Mouse (Mus musculus) small intestine, adult 2 months (tissue): ENCODE measurements around the gene Pef1. TPM values are rescaled to one million over a fixed set of nuclear protein-coding genes. Genes with fewer than 3 reads are reported as not detected.

ENCODE experiments used
- H3K27ac ChIP-seq: fragments of 200-500 bp; 2 replicates; pipeline ENCODE4 v1.5.1; 2012; ENCODE audit warnings: low read depth, low read length, control low read depth, inconsistent platforms; ENCODE audit not compliant: insufficient read depth
- H3K27me3 ChIP-seq: fragments of 200-500 bp; 2 replicates; pipeline ENCODE4 v1.6.1; 2012; ENCODE audit warnings: mild to moderate bottlenecking, moderate library complexity, low read length, inconsistent platforms; ENCODE audit not compliant: control insufficient read depth, insufficient read depth
- H3K36me3 ChIP-seq: fragments of 200-500 bp; 2 replicates; pipeline ENCODE4 v1.6.1; 2012; ENCODE audit warnings: mild to moderate bottlenecking, low read length, control low read depth, inconsistent platforms; ENCODE audit not compliant: control insufficient read depth, insufficient read depth
- H3K4me1 ChIP-seq: fragments of 200-500 bp; 2 replicates; pipeline ENCODE4 v1.6.1; 2012; ENCODE audit warnings: low read length, inconsistent platforms, mixed read lengths; ENCODE audit not compliant: control insufficient read depth, insufficient read depth, insufficient read length
- H3K4me3 ChIP-seq: fragments of 200-500 bp; 2 replicates; pipeline ENCODE4 v1.5.1; 2012; ENCODE audit warnings: low read depth, mild to moderate bottlenecking, control low read depth, inconsistent platforms, low read length, moderate library complexity
- CTCF ChIP-seq: fragments of 200-500 bp; IDR thresholded peaks from 2 replicates; pipeline ENCODE4 v1.5.1; 2012; ENCODE audit warnings: low read depth, mild to moderate bottlenecking, control low read depth, inconsistent platforms, low read length, moderate library complexity, mixed read lengths; ENCODE audit not compliant: insufficient replicate concordance, insufficient read length; ENCODE audit errors: extremely low read depth
- POLR2A ChIP-seq: fragments of 200-500 bp; IDR thresholded peaks from 2 replicates; pipeline ENCODE4 v1.6.1; 2012; ENCODE audit warnings: low read depth, mild to moderate bottlenecking, control low read depth, inconsistent platforms, low read length, moderate library complexity
- WGBS: fragments of 180-500 bp; shearing (Covaris S2); methylation state at CpG from one replicate; pipeline ENCODE4 v1.1.7; 2018; 5-methylcytosine and 5-hydroxymethylcytosine counted together
- polyA plus RNA-seq: library from polyadenylated mRNA; depleted of rRNA; stranded (reverse); fragments of >200 nt; gene quantifications from 2 replicates; pipeline ENCODE4 v1.2.3, GENCODE M21; 2012; rRNA removed

The Pef1 gene
- polyA plus RNA-seq = 71.6 and 171 TPM in 2 replicates

- TF ChIP-seq CTCF = no peak
- TF ChIP-seq POLR2A = no peak
- Histone ChIP-seq H3K4me1 (peaks cover 32% of the 10 kb centered on the region), H3K27ac (peak within 1 kb of the TSS; percentile 76), H3K27me3 (no peaks in the 10 kb centered on the region), H3K4me3 (no peak within 1 kb of the TSS), H3K36me3 (no peaks in the 10 kb centered on the region)
- 9% methylated on average over 6 of the region's 6 CpGs for WGBS
Measured at GRCm38 (mm10) chr4:130102111-130102651, at the start of gene Pef1. Gene Pef1 (plus strand): TSS chr4:130102558.

GRCm38 (mm10) chr4:130053111-130053510, 49.2 kb upstream of the Pef1 start:
- Histone ChIP-seq H3K27ac (no peak overlapping the region), H3K4me1 (peaks cover 15% of the 10 kb centered on the region), H3K27me3 (no peaks in the 10 kb centered on the region), H3K4me3 (no peak overlapping the region), H3K36me3 (no peaks in the 10 kb centered on the region)
- TF ChIP-seq CTCF (no peak), POLR2A (no peak)
- 75% methylated on average over 9 of the region's 9 CpGs for WGBS

GRCm38 (mm10) chr4:130054727-130055126, 47.6 kb upstream of the Pef1 start:
- H3K27me3 ChIP-seq = no peaks in the 10 kb centered on the region
- 18% methylated on average over 1 of the region's 1 CpGs for WGBS
- no peak overlapping the region for H3K4me3 ChIP-seq
- H3K36me3 ChIP-seq = no peaks in the 10 kb centered on the region
- no peak overlapping the region for H3K27ac ChIP-seq
- TF ChIP-seq CTCF = no peak
- TF ChIP-seq POLR2A = no peak
- peaks cover 15% of the 10 kb centered on the region for H3K4me1 ChIP-seq

- Histone ChIP-seq H3K36me3 (no peaks in the 10 kb centered on the region), H3K27ac (no peak overlapping the region), H3K27me3 (no peaks in the 10 kb centered on the region), H3K4me1 (peaks cover 12% of the 10 kb centered on the region; the same call in 1 of the 2 replicates), H3K4me3 (no peak overlapping the region)
- TF ChIP-seq CTCF = no peak
- TF ChIP-seq POLR2A = no peak
- WGBS = 60% methylated on average over 14 of the region's 14 CpGs
Measured at GRCm38 (mm10) chr4:130055160-130056010, 47.0 kb upstream of the Pef1 start.

- Histone ChIP-seq H3K27ac (no peak overlapping the region), H3K36me3 (no peaks in the 10 kb centered on the region), H3K4me3 (no peak overlapping the region), H3K4me1 (peaks cover 9% of the 10 kb centered on the region; the same call in 1 of the 2 replicates), H3K27me3 (no peaks in the 10 kb centered on the region)
- TF ChIP-seq POLR2A = no peak
- no peak for TF ChIP-seq CTCF
- 62% methylated on average over 3 of the region's 3 CpGs for WGBS
Measured at GRCm38 (mm10) chr4:130056011-130056322, 46.4 kb upstream of the Pef1 start.

GRCm38 (mm10) chr4:130056471-130056870, 45.9 kb upstream of the Pef1 start:
- no peak overlapping the region for H3K27ac ChIP-seq
- H3K4me1 ChIP-seq = peaks cover 9% of the 10 kb centered on the region; the same call in 1 of the 2 replicates
- no peaks in the 10 kb centered on the region for H3K27me3 ChIP-seq
- 73% methylated on average over 3 of the region's 3 CpGs for WGBS
- TF ChIP-seq CTCF (no peak), POLR2A (no peak)
- H3K4me3 ChIP-seq = no peak overlapping the region
- H3K36me3 ChIP-seq = no peaks in the 10 kb centered on the region

GRCm38 (mm10) chr4:130060937-130061336, 41.4 kb upstream of the Pef1 start:
- Histone ChIP-seq H3K27ac (no peak overlapping the region), H3K27me3 (no peaks in the 10 kb centered on the region), H3K4me3 (no peak overlapping the region), H3K36me3 (no peaks in the 10 kb centered on the region), H3K4me1 (peaks cover 4% of the 10 kb centered on the region; the same call in 1 of the 2 replicates)
- no peak for TF ChIP-seq CTCF
- no peak for TF ChIP-seq POLR2A

GRCm38 (mm10) chr4:130063191-130063590, 39.2 kb upstream of the Pef1 start:
- no peak overlapping the region for H3K4me3 ChIP-seq
- H3K4me1 ChIP-seq = no peaks in the 10 kb centered on the region
- WGBS = 63% methylated on average over 7 of the region's 7 CpGs
- H3K27me3 ChIP-seq = no peaks in the 10 kb centered on the region
- H3K36me3 ChIP-seq = no peaks in the 10 kb centered on the region
- TF ChIP-seq CTCF (no peak), POLR2A (no peak)
- H3K27ac ChIP-seq = no peak overlapping the region
